Mouse (Mus musculus) layer of hippocampus, adult 9-10 months (tissue): ENCODE data around the gene Shisal2b.
"Not testable (repeated sequence)": the region's sequence is repeated elsewhere in the genome, so short reads cannot be mapped to it uniquely, and the experiment has no call there.

Experiments
- DNase-seq: peaks from one replicate; pipeline ENCODE4 v3.0.0; 2022; ENCODE audit warnings: low spot score

Gene Shisal2b

DNA sequence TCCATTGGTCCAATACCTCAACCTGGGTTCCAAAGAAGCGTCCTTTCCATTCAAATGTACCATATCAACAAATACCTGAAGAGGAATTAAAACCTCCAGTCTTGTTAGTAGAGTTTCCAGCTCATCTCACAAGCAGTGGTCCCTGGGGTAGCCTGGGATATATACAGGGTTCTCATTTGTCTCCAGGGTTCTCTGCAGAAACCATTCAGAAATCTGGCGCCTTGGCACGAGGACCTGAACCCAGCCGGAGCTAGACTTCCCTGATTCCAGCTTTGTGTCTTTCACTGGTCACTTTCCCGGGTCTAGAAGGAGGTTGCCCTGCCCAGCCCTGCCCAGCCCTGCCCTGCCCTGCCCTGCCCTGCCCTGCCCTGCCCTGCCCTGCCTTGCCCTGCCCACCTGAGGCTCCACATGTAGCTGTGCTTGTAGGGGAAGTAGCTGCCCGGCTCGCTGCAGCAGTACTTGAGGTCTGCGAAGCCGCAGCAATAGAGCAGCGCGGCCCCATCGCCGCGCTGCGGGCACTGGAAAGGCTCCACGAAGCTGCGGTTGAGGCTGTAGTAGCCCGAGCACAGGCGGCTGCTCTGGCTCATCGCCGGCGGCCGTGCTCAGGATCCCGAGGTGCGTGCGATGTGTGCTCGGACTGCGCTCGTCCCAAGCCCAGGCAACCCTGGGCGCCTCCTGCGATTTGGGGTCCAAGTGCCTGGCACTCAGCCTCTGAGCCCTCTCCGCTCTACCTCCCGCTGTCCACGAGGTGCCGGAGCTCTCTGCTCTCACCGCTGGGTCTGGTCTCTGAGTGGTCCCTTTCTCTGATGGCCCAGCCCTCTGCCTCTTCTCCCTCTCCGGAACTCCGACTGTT, at the start of gene Shisal2b:
TSS of gene Shisal2b (minus strand) at position 767 of the 853 bp plus-strand sequence.
- no peak for DNase-seq

DNA sequence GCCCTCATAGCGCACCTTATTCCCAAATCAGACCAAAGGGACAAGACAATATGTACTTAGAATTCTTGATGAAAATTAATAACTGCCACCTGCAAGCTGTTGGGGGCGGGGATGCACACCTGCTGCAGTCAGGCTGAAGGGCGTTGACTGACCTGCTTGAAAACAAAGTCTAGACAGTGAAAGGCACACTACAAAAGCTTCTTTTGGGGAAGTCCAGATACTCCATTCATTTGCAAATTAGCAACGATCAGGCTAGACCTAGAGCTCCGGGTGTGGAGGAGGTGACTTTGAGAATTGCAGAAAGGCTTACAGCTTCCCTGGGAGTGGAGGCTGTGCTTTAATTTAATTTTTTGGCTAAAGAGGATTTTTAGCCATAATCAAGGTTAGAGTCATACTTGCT, 47.9 kb upstream of the Shisal2b start:
- not testable (repeated sequence) for DNase-seq

DNA sequence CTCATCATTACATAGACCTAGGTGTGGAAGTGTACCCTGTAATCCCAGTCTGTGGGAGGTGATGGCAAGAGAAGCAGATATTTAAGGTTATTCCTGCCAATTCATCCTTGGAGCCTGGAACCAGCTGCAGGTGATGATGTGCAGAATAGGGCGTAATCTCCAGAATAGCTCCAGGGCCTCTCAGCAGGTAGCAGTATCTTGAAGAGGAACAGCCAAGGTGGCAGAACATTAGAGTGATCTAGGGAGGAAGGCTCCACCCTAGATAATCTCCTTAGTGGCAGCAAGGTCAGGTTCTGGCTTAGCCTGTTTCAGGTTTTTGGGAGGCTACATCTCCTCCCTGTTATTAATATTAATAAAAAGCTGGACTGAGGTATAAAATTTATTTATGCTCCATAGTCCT, 47.3 kb upstream of the Shisal2b start:
- not testable (repeated sequence) for DNase-seq

DNA sequence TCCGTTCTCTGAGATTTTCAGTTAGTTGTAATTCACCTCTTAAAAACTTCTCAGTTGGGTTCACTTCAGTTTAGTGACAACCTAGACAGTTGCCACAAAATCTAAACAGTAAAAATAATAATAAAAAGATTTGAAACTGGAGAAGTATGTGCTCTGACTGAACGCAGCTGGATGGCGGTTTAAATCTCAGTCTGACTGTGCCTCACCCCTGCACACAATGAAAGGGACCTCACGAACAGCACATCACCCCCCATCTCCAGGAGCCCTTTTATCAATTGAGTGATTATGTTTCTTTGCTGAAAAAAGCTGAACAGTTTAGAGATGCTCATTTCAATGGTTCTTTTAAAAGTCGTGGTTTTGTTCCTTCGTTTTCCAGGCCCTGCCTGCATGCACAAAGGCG, 45.0 kb upstream of the Shisal2b start:
- DNase-seq: no peak

DNA sequence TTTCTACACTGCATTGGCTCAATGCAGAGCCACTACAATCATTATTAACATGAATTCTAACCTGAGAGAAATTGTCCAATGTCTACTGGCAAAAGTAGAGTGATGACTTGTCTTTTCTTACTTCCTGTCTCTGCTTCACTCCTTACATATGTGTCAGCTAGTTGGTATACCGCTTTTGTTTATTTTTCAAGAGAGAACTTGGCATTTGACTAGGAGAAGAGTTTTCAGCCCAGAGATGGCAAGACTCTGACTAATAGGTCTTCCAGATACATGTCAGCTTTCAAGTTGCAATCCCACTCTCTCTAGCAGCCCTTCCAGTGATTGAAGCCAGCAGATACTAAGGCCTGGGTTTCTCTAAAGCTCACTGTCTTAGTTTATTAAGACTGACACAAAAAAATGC, 31.1 kb upstream of the Shisal2b start:
- DNase-seq: no peak

DNA sequence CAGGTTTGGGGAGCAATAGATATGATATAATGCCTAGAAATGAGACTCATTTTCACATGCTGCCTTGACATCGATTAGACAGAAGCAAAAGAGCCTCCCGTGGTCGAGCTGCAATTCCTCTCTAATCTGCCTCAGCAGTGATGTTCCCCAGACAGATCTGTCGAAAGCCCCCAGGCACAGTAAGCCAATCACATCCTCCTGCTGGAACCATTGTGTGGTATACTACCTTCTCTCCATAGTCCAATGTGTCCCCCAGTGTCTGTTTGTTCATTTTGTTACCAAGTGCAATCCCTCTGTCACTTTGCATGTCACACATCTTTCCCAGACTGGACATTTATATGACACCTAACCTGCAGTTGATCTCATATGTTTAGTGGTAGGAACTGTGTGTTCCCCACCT, 28.6 kb upstream of the Shisal2b start:
- no peak for DNase-seq

DNA sequence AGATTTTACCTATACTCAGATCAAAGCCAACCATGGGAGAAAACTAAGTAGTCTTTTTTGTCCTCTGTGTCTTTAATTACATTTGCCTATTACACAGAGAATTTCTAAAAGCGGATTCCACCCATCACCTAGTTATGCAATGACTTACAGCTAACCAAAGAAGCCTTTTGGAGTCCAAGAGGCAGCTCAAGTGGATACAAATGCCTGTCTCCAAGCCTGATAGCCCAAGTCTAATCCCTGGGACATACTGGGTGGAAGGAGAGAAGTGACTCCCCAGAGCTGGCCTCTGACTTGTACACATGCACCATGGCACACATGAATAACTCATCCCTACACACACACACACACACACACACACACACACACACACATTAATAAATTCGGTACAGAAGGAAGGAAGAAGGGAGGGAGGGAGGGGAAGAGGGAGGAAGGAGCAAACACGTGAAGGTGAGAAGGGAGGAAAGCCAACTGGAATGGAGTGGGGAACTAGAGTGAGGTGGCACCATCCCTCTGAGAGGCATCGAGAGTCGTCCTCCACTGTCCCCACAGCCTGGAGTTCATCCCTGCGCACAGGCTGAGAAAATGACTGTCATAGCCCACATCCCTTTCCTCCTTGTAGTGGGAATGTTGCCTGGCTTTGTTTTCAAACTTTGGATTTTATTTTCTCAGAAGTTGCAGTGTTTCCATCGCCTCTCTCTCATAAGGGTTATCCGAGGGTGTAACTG, 22.8 kb upstream of the Shisal2b start:
- DNase-seq: no peak

DNA sequence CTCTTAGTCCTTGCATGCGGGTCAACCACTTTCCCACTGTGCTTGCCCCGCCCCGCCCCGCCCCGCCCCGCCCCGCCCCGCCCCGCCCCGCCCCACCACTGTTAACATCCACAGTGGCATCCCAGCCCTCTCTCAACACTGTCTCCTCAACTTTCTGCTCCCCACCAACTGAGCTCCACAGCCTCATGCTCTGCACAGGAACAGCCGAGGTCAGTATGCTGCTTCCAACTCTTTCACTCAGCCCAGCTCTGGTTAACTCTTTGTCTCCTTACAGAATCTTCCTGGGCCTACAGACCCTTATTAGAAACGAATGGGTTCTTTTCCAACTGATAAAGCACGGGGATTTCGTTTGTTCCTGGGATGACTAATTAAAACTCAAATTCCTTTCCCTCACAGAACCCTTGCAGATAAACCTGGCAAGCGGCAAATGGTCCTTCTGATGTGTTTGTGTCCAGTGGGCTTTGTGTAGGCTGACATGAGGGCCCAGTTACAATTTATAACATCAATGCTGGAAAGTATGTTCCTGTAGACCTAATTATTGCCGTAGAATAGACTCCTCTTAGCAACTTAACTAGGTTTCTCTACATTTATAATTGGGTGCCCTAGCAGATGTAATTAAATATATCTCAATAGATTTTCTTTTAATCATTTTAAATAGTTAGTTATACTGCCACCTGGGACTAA, 20.0 kb upstream of the Shisal2b start:
- DNase-seq: no peak

DNA sequence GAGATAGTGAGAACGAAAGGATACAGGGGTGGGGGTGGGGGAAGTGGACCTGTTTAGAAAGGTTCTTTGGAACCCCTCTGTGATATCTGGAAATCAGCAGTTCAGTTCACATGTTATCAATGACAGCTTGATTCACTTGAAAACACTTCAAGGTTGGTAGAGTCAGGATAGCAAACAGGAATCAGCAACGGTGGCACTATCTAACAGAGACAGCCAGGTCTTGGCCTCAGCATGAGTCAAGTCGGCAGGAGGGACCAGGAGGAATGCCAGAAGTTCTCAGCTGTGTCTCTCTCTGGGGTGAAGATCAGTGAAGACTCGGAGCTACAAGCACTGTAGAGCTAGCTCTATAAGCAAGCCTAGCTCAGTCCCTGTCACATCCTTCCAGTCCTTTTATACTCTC, 14.8 kb upstream of the Shisal2b start:
- DNase-seq: no peak

DNA sequence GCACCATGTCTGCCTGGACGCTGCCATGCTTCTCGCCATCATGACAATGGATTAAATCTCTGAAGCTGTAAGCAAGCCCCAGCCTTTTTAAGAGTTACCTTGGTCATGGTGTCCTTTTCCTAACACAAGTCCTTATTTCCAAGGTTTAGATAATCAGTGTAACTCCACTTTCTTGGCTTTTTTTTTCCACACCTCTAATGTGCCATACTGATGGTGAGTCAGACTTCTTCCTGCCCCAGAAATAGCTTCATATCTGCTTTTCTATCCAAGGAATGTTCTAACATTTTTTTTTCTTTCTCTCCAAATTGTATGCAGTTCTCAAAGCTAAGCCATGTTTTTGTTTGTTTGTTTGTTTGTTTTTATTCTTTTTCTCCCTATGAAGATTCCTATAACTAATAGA, 6.2 kb upstream of the Shisal2b start:
- no peak for DNase-seq

DNA sequence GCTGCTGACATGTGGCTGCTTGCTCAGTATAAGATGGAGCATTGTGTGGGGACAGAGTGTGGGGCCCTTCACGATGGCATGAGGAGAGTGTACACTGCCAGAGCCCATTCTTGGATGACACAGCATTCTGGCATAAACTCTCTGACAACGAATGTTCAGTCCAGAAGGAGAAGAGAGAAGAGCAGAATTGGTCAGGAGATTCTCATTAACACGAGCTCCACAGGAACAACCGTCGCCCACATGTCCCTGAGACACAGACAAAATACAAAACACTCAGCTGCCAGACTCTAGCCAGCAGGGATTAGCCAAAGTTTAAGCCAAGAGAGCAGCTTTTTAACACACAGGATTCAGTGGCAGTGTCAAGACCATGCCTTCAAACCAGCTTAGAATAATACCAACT, 3.0 kb upstream of the Shisal2b start:
- no peak for DNase-seq

DNA sequence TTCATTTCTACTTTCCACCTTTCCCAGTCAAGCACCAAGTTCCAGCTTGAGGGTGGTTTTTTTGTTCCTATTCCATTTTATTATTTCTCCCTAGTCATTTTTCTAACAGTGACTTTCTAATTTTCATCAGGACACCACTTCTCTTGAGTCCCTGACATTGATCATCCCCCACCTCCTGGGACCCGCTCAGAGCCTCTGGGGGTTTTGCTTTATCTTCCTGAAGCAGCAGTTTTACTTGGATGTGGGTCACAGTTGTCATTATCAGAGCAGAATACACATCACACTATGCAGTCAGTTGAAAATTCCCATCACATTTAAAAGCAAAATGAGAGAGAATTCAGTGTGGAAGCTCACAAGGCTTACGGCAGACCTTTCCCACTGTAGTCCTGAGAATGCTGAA, 10.0 kb downstream of the Shisal2b start:
- no peak for DNase-seq

DNA sequence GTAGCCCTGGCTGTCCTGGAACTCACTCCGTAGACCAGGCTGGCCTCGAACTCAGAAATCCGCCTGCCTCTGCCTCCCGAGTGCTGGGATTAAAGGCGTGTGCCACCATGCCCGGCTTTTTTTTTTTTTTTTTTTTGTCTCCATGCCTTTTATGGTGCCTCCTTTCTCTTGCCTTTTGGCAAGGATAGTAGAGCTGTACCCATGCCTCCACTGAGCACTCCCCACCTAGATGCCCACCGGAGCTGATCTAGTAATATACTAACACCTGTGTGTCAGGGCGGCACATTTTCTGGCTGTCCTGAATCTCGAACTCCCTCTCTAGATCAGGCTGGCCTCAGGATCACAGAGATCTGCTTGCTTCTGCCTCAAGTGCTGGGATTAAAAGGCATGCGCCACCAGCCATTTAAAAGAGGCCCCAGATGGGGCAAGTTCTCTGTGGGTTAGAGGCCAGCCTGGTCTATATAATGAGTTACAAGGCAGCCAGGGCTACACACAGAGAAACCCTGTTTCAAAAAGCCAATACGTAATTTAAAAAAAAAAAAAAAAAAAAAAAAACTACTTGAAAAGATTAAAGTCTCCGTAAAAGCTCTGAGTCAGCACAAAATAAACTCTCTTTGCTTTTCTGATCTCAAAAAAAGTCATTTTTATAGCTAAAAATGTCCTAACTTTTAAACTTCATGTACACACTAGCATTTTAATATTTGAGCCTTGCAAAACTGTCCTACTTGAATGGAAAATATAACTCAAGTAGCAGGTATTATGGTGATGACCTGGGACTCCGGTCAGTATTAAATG, 20.2 kb downstream of the Shisal2b start:
- DNase-seq: no peak

DNA sequence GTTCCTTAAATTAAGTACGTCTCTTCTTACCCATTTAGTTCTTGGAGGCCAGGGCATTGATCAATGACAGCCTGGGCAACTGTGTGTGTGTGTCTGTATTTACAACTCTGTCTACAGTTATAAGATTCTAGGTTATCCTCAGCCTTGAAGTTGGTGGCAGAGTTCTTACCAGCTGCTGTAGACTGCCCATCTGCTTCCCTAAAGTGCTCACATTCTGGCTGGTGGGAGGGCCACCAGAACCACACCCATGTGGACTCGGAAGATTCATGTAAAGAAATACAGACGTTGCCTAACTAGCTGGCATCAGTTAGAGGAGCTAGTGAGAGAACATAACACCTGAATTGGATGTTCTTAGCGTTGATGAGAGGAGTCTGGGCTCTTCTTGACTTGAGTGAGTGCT, 21.8 kb downstream of the Shisal2b start:
- DNase-seq: no peak

DNA sequence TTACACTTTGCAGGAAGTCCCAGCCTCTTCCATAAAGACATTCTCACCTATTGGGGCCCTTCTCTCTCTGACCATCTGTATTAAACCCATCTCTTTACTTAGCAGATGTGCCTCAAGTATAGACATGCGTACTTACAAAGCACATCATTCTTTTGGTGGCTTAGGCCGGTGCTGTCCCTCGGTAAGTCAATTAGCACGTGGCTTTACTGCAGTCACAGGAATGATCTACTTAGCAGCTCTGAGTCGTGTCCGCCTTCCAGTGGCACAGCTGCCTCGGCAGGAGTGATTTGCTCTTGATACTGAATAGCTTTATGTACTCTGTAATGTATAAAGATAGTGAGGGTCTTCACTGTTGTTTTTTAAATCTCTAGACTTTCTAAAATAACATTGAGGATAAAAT, 26.1 kb downstream of the Shisal2b start:
- DNase-seq: no peak

DNA sequence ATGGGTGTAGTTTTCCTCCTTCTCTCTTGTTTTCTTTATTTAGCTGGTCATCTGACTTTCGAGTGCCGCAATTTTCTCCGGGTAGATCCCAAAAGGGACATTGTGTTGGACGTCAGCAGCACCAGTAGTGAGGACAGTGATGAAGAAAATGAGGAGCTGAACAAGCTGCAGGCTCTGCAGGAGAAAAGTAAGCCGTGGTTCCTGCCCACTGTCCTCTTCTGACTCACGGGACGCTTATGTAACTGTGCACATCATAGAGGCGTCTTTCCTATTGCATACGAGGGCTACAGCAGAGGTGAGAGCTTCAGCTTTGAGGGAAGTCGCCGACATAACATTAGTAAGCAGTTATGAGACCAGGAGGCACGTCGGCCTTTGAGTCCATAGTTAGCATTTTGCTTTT, 30.9 kb downstream of the Shisal2b start:
- DNase-seq: no peak

DNA sequence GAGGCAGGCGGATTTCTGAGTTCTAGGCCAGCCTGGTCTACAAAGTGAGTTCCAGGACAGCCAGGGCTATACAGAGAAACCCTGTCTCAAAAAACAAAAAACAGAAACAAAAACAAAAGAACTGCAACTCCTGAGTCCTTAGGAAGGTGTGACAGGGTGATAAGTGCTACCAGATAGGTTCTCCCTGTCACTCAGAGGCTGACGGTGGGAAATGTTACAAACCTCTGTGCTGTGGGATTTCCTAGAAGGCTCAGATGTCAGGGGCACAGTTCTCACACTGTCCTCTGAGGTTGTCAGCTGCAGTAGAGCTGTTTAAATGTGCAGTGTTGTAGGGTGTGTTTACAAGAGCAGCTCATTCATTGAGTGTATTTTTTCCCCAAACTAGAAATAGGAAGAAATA, 38.2 kb downstream of the Shisal2b start:
- DNase-seq: no peak

DNA sequence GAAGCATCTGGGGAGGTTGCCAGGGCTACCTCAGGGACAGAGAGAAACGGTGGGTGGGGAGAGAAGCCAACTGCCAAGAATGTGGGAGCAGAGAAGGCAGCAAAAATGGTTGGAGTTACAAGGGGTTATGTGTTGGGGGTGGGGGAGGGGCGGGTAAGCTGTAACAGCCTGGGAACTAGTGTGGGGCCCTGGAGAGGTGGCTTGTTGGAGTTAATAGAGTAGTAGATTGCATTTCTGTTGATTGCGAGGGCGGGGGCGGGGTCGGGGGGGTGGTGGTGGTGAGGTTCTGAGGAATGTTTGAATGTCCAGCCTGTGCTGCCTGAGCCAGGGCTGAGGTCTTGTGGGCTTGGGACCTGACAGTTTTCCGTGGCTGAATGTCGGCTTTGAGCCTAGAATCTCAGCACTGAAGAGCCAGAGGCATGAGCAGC, 41.3 kb downstream of the Shisal2b start:
- DNase-seq: no peak

DNA sequence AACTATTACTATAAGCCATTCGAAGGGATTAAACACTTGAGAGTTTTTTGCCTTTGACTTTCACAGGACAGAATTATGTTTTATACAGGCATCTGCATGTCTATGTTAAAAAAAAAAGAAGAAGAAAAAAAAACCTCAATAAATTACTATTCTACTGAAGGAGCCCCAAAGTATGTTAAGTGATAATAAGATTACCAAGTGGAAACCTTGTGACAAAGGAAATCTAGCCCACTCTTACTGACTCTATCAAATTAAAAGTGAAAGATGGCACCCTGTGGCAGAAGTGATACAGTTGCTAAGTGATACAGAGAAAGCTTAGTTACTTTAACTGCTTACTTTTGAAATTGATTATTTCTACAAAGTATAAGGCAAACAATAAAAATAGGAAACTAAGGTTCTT, 41.8 kb downstream of the Shisal2b start:
- DNase-seq: no peak

DNA sequence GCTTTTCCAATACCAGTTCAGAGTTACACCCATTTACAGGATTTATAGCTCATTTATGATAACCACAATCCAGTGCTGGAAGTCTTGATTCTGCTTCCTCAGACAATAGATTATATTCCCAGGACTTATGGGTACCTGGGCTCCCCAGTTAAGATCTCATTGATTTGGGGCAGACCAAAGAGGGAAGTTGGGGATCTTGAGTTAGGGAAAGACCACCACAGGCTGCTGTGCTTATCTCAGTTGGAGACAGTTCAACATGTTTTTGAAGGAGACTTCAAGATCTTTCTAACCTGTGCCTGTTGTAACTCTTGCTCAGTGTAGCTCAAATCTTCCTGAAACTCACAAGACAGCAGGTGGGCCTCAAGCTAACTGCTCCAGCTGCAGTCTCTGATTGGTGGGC, 42.5 kb downstream of the Shisal2b start:
- DNase-seq: no peak

DNA sequence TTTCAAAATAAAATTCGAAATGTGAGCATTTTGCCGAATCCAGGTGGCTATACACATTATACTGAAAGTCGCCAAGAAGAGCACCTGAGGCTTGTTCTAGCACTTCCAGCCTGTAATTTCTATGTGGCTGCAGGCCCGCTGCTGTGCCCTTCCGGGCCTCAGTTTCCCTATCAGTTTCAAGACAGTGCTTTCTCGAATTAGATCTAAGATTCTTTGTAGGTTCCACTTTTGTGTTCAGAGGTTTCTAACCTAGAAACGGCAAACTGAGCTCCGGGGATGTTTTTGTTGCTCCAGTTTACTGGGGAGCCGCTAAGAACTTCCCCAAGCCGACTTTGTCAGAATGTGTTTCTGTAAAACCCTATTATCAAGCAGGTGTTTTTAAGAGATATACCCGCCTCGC, 46.0 kb downstream of the Shisal2b start:
- DNase-seq: no peak
